ENCODE assay signal across 14 mouse cellular contexts in genomic region chr10:93776731-93777151, GRCm38 (mm10). TPM values are rescaled to one million over a fixed set of nuclear protein-coding genes. Genes with fewer than 3 reads are reported as not detected.
DNase-seq lines count a peak whose midpoint lies in the region; ATAC-seq and TF ChIP-seq lines count a peak whose summit lies in the region.
"Had no signal": no experiment of that assay in that cellular context is flagged by ENCODE, and none has a peak within 500 bp of the region (broad histone marks: within the 10 kb centered on the region; RNA-seq: fewer than 3 reads in every experiment).

No protein-coding gene starts in this region.

- no peaks in the 10 kb centered on the region for H3K27me3 ChIP-seq in kidney, adult 2 months (replicated peaks; ENCODE audit: control insufficient read depth, insufficient read depth, low read length)
- H3K27me3 ChIP-seq in kidney, embryonic 14.5 days (ENCODE audit: control insufficient read depth, insufficient read depth, low read length) = no peaks in the 10 kb centered on the region
- H3K27me3 ChIP-seq in embryonic facial prominence, embryonic 14.5 days (replicated peaks; ENCODE audit: control insufficient read depth, insufficient read depth, low read length) = no peaks in the 10 kb centered on the region

- no peak for ATAC-seq in kidney, embryonic 14.5 days (ENCODE audit: low FRiP score, low TSS enrichment)
- ATAC-seq in embryonic facial prominence, embryonic 14.5 days (ENCODE audit: low read depth) = no peak
- ATAC-seq: forebrain, embryonic 13.5 days; liver, embryonic 12.5 days had no signal

- H3K36me3 ChIP-seq in kidney, adult 2 months (ENCODE audit: control insufficient read depth, insufficient read depth, low read length) = no peaks in the 10 kb centered on the region
- no peaks in the 10 kb centered on the region for H3K36me3 ChIP-seq in kidney, embryonic 14.5 days (ENCODE audit: control insufficient read depth, insufficient read depth, low read length)
- H3K36me3 ChIP-seq in embryonic facial prominence, embryonic 14.5 days (ENCODE audit: control insufficient read depth, insufficient read depth, low read length) = no peaks in the 10 kb centered on the region
- H3K36me3 ChIP-seq: liver, embryonic 12.5 days; midbrain, embryonic 10.5 days had no signal

- 21% methylated on average over 5 of the region's 5 CpGs for WGBS in kidney, adult 2 months
- WGBS in kidney, embryonic 14.5 days = 32% methylated on average over 5 of the region's 5 CpGs
- WGBS in embryonic facial prominence, embryonic 14.5 days = 11% methylated on average over 5 of the region's 5 CpGs

- no peak overlapping the region for H3K9ac ChIP-seq in kidney, embryonic 14.5 days (ENCODE audit: low read depth, low read length)
- H3K9ac ChIP-seq in embryonic facial prominence, embryonic 14.5 days (ENCODE audit: low read depth, low read length) = no peak overlapping the region
- H3K9ac ChIP-seq: forebrain, embryonic 13.5 days; liver, embryonic 12.5 days had no signal

- no peak overlapping the region for H3K4me3 ChIP-seq in kidney, adult 2 months (ENCODE audit: insufficient read depth, low read depth, low read length)
- H3K4me3 ChIP-seq in kidney, embryonic 14.5 days (ENCODE audit: low read length) = no peak overlapping the region
- H3K4me3 ChIP-seq in embryonic facial prominence, embryonic 14.5 days (ENCODE audit: low read depth, low read length) = no peak overlapping the region
- no peak overlapping the region for H3K4me3 ChIP-seq in layer of hippocampus, adult 2 months
- H3K4me3 ChIP-seq: erythroblast, embryonic 14.5 days; forebrain, embryonic 13.5 days; liver, embryonic 12.5 days; midbrain, embryonic 10.5 days had no signal

- peaks cover 6% of the 10 kb centered on the region; the same call in 1 of the 2 replicates for H3K4me1 ChIP-seq in kidney, adult 2 months (ENCODE audit: control insufficient read depth, insufficient read depth, low read length)
- no peaks in the 10 kb centered on the region for H3K4me1 ChIP-seq in kidney, embryonic 14.5 days (ENCODE audit: control insufficient read depth, insufficient read depth, low read length)
- no peaks in the 10 kb centered on the region for H3K4me1 ChIP-seq in embryonic facial prominence, embryonic 14.5 days (ENCODE audit: control insufficient read depth, insufficient read depth, low read length)
- H3K4me1 ChIP-seq: liver, embryonic 12.5 days; midbrain, embryonic 10.5 days had no signal

- DNase-seq in kidney, adult 2 months = peak; percentile 70
- DNase-seq in embryonic facial prominence, embryonic 14.5 days (ENCODE audit: low spot score) = peak; percentile 25
- DNase-seq in kidney, postnatal 10 days = peak; percentile 43
- peak; percentile 39 for DNase-seq in mesoderm, embryonic 11.5 days (ENCODE audit: low read depth, low spot score)
- DNase-seq in lung, postnatal 4 days = no peak
- no peak for DNase-seq in layer of hippocampus, adult 2 months (ENCODE audit: low spot score in 2 of 2)

- H3K9me3 ChIP-seq in kidney, embryonic 14.5 days (ENCODE audit: control insufficient read depth, low read length) = no peaks in the 10 kb centered on the region
- no peaks in the 10 kb centered on the region for H3K9me3 ChIP-seq in embryonic facial prominence, embryonic 14.5 days (ENCODE audit: control insufficient read depth, low read length)
- H3K9me3 ChIP-seq: forebrain, embryonic 13.5 days; liver, embryonic 12.5 days; midbrain, embryonic 10.5 days had no signal

- no peak for TF ChIP-seq CTCF in kidney, adult 2 months (conservative IDR thresholded peaks at IDR 0.05; ENCODE audit: insufficient read depth, insufficient read length, low read depth, low read length)
- TF ChIP-seq CTCF in layer of hippocampus, adult 2 months (conservative IDR thresholded peaks at IDR 0.05) = no peak

- no peak overlapping the region for H3K4me2 ChIP-seq in kidney, embryonic 14.5 days (replicated peaks; ENCODE audit: low read depth, low read length)
- no peak overlapping the region for H3K4me2 ChIP-seq in embryonic facial prominence, embryonic 14.5 days (ENCODE audit: low read depth, low read length)
- H3K4me2 ChIP-seq: forebrain, embryonic 13.5 days; liver, embryonic 12.5 days had no signal

- no peak overlapping the region; the same call in 1 of the 2 replicates for H3K27ac ChIP-seq in kidney, adult 2 months (ENCODE audit: insufficient read depth, low read depth, low read length)
- H3K27ac ChIP-seq in kidney, embryonic 14.5 days (ENCODE audit: low read depth, low read length) = no peak overlapping the region
- H3K27ac ChIP-seq in embryonic facial prominence, embryonic 14.5 days (replicated peaks; ENCODE audit: low read depth, low read length) = no peak overlapping the region
- H3K27ac ChIP-seq in layer of hippocampus, adult 2 months = no peak overlapping the region
- H3K27ac ChIP-seq: forebrain, embryonic 13.5 days; liver, embryonic 12.5 days; midbrain, embryonic 10.5 days had no signal

- TF ChIP-seq POLR2A in kidney, adult 2 months (IDR thresholded peaks at IDR 0.05; ENCODE audit: low read depth, low read length) = no peak

RNA-seq across cellular contexts. Expression of gene Usp44, which starts 54.6 kb away (rescaled TPM):
- polyA plus RNA-seq in kidney, adult 2 months (2012; rRNA removed) = 0.03 TPM in 1 of 2 replicates, not detected in the other
- 1.1 and 1.4 TPM in 2 replicates for polyA plus RNA-seq in kidney, embryonic 14.5 days (2014; fragmentation: Nextera tagmentation; extraction: Ambion mirVana)
- polyA plus RNA-seq in embryonic facial prominence, embryonic 14.5 days (2014; fragmentation: Nextera tagmentation; extraction: Ambion mirVana) = 0.63 and 1.2 TPM in 2 replicates
- not detected for total RNA-seq in layer of hippocampus, adult 2 months (2021)
- total RNA-seq: adrenal gland, adult 2 months; layer of hippocampus, adult 8-10 months; left cerebral cortex, postnatal 25 days had no signal
- polyA plus RNA-seq: adrenal gland, adult 2 months; erythroblast, embryonic 14.5 days had no signal

Comparison
In these comparisons a context has a peak if more than half of its experiments do, and no peak if none do; other contexts are left out.
1. DNase-seq: peak in kidney, adult 2 months (single experiment), embryonic facial prominence, embryonic 14.5 days (single experiment), kidney, postnatal 10 days (single experiment) and mesoderm, embryonic 11.5 days (single experiment); none in lung, postnatal 4 days (0 of 2) and layer of hippocampus, adult 2 months (0 of 2).